Mouse (Mus musculus): ENCODE results near the gene Ilkap. TPM values are rescaled to one million over a fixed set of nuclear protein-coding genes. Genes with fewer than 3 reads are reported as not detected.

Gene Ilkap
- total RNA-seq, 4 experiments from 2014 or later: 89.4 to 138 (median 108) TPM

DNA sequence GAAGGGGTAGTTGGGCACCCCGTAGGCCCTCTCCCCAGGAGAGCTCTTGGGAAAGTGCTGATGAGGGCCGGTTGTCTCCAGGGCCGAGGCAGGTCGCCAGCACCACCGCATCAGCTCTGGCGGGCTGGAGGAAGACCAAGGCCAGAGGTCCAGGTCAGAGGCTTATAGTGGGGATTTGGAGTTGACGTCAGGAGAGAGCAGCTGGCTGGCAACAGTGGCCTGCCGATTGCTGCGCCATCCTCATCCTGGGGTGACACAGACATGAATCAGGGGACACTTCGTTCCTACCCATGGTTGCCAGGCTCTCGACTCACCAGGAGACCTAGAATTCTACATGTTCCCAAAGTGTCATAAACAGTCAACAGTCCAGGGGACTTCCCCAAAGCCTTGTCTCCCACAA is 42.5 kb downstream of the Ilkap start:
- no peak for DNase-seq

DNA sequence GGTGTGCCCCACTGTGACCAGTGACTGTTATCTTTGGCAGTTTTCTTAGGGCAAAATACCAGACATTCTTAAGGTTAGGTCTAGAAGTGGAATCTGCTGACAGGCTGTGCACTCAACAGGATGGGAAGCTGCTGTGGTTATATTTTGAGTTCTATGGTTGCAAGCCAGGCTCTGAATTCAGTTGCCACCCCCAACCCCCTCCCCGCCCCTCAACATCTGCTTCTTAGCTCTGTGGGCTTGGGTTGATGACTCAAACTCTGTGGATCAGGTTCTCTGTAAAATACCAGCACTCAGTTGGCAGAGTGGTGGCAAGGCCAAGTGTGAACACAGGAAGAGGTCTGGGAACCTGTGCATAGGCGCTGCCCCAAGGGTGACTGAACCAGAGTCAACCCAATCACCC is 46.3 kb downstream of the Ilkap start:
- no peak for DNase-seq

DNA sequence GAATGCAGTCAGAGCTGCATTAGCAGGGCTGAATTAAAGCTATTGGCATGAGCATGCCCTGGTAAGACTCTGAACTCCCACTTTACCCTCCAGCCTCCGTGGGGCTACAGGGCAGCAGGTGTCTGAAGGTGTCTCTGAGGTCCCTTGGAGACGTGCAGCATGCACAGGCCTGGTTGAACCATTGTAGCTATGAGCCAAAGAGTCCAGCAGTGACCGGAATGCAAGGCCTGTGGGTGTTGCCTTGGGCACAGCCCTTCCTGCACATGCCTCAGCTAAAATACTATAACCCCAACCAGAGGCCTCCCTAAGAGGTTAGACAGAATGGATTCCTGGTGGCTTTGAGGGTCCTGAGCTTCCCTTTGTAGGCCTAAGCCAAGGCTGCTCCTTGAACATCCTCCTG is 47.4 kb downstream of the Ilkap start:
- DNase-seq: no peak

DNA sequence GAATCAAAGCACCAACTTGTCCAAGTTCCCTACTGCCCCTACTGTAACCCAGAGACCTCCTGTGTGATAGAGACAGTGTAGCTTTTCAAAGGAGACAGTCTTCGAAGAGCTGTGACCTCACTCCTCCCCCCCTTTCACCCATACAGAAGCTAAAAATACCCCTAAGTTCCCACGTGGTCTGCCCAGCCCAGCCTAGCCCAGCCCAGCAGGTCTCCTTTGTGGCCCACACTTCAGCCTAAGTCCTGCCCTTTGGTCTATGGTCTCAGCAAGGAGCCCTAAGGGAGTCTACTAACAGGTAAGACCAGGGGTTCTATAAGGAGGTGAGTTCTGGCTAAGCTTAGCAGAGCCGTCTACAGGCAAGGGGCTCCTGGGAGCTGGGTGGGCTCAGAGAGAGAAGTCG is 47.8 kb downstream of the Ilkap start, which contains the start of gene Klhl30:
TSS of gene Klhl30 (plus strand) at position 176 of the 400 bp plus-strand sequence.
- DNase-seq: no peak

DNA sequence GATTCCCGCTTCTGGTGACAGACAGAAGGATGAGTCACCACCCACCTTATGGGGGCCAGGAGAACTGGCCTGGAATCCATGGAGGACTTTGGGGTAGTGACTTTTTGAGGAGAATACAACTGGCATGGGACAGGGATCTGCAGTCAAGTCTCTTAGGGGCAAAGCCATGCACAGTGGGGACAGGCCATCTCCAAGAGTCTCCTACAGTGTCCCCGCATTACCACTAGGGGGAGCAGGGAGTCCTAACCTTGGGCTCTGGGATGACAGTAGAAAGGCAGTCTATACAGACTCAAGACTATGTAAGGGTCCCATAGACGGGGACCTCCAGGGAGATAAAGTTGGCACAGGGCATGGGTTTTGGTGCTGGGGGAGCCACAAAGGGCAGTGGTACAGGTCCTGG is 51.7 kb downstream of the Ilkap start:
- peak; percentile 43 for DNase-seq

DNA sequence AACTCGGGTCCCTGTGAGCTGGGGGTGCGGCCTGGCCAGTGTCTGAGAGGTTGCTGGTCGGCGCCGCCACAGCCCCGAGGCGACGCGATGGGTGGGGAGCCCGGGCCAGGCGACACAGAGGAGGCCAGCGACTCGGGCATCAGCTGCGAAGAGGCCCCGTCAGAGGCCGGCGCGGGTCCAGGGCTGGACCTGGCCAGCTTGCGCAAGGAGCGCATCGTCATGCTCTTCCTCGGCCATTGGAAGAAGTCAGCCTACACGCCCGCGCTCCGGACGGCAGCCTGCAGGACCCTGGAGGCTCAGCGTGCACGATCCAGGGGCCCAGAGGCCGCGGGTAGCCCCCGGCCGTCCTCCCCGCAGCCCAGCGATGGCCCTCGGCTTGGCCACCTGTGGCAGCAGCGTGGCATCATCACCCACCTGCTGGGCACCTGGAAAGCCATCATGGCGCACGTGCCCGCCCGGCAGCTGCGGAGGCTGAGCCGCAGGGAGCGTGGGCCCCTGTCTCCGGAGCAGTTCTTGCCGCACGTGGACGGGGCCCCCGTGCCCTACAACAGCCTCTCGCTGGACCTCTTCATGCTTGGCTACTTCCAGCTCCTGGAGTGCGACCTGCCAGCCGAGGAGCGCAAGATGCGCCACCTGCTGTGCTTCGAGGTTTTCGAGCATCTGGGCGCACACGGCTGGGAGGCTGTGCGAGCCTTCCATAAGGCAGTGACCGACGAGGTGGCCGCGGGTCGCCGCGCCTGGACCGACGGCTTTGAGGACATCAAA is 53.5 kb downstream of the Ilkap start:
- no peak for DNase-seq

DNA sequence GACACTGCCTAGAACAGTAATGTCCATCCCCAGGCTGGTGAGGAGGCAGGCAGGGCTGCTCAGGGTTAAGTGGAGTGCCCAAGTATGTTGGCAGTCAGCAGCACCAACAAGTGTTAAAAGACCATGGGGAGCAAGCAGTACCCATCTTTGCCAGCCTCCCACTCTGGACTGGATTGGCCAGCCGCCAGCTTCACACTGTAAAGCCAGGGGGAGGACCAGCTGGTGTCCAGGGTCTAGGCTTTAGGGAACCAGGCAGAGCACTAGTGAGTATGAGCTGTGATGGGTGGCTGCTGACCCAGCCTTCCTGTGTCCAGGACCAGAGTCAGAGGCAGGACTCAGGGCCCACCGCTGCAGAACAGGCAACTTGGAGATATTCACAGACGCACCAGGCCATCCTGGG is 54.6 kb downstream of the Ilkap start:
- DNase-seq: no peak

DNA sequence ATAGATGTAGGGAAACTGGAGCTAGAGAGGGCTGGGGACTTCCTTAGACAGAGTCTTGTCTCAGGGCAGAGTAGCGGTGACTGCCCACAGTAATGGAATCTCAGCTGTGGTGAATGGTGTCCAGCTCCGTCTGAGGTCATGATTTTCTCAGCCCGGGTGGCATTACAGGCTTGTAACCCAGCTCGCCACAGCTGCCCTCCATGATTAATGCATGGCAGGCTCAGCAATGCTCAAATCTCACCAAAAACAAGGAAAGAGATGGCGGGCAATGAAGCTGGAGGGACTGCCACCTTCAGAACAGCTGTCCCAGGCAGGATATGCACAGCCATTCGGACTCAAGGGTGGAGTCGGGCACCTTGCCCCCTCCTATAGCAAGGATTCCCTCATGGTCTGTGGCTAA is 61.3 kb downstream of the Ilkap start:
- no peak for DNase-seq

DNA sequence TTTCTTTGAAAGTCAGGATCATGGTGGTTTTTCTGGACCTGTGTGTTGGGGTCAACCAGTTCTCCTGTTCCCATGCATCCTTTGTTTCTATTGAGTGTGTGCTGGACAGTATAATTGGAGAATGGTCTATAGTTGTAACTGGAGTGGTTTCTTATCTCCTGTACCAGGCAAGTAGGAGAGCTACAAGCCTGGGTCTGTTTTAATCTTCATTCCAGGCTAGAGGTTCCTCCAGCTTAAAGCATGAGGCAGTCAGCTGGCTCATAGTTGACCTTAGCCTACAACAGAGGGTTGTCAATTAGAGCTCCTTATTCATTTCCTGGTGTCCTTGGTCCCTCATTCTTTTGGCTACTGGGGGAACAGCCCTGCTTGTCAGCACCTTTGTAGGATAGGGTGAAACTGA is 65.0 kb downstream of the Ilkap start:
- no peak for DNase-seq

DNA sequence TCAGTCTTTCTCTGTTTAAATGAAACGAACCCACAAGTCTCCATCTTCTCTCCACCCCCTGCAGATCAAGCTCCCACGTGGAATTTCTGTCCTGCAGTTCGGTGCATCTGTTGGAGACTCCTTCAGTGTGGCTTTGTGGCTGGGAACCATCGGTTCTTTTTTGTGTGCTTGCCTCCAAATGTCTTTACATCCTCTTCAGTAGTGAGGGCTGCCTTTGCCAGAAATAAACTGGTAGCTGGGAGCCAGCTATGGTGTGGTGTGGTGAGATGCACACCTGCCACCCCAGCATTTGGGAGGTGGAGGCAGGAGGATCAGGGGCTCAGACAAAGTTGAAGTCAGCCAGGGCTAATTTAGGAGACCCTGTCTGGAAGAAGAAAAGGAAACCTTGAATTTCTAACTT is 66.5 kb downstream of the Ilkap start:
- DNase-seq: no peak

DNA sequence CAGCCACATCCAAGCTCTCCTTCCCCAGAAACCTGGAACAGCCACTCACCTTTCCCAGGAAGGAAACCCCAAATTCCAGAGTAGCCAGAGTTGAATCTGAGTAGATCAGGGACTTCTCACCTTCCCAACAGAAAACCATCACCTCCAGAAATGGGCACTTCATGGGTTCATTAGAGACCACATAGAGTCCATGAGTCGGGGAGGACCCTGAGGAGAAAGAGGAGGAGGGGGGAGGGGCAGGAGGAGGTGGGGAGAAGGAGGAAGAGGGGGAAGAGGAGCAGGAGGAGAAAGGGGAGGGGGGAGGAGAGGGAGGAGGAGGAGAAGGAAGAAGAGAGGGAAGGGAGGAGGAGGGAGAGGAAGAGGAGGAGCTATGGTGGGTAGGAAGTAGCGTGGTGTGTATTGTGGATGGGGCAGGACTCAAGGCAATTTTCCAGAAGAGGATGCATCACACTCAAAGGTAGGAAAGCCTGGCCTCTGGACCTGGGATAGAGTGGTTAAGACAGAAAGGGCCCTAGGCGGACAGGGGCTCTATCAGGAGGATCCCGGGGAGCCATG is 73.0 kb downstream of the Ilkap start:
- DNase-seq: no peak

DNA sequence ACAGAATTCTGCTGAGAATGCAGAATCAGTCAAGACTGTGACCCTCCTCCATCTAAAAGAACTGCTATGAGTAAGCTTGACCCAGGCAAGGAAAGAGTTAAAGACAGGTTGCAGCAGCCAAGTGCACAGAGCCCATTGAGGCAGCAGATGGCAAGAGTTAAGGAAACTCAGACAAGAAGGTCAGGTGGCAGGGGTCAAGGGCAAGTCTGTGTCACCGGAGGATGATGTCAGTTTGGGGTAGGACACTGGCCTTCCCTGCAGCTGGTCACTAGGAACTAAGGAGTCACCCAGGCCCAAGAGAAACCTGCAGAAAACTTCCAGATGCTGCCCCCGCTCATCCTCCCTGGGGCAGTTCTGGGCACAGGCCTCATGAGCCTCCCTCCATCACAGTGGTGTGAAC is 74.0 kb downstream of the Ilkap start:
- no peak for DNase-seq

Other genes starting within 250 kb of the Ilkap start
- gene Ramp1, start 219.0 kb downstream of the Ilkap start, total RNA-seq (2022): 10 to 100 TPM in 2 of 4 experiments, 1 to 10 TPM in 2; 7.6 to 11.6 (median 10.0) TPM
- 10 to 100 TPM; 57.7 to 87.7 (median 71.3) TPM for gene Ube2f, start 148.5 kb downstream of the Ilkap start, total RNA-seq (2022)
- 10 to 100 TPM; 31.4 to 42.7 (median 35.8) TPM for gene Scly, start 100.5 kb downstream of the Ilkap start, total RNA-seq (2022)
- under 1 TPM in 3 of 4 experiments, not detected in 1; 0.09 to 0.25 (median 0.21) TPM for gene Espnl, start 76.7 kb downstream of the Ilkap start, total RNA-seq (2022)
- gene Klhl30, start 47.8 kb downstream of the Ilkap start, total RNA-seq (2022): 1 to 10 TPM; 2.2 to 3.0 (median 2.5) TPM
- gene Erfe, start 32.4 kb downstream of the Ilkap start, total RNA-seq (2022): 1 to 10 TPM; 1.7 to 8.3 (median 4.8) TPM
- 100 to 1,000 TPM; 178 to 376 (median 294) TPM for gene Hes6, start 15.2 kb upstream of the Ilkap start, total RNA-seq (2022)
- 10 to 100 TPM; 42.5 to 75.0 (median 45.4) TPM for gene Per2, start 60.5 kb upstream of the Ilkap start, total RNA-seq (2022)
- 10 to 100 TPM; 11.4 to 15.7 (median 12.9) TPM for gene Traf3ip1, start 95.8 kb upstream of the Ilkap start, total RNA-seq (2022)
- 10 to 100 TPM; 22.5 to 25.4 (median 23.4) TPM for gene Asb1, start 141.7 kb upstream of the Ilkap start, total RNA-seq (2022)